Comparison of ENCODE assay signal across 28 mouse cellular contexts in genomic region chrX:142115779-142116178, GRCm38 (mm10).
"Had no signal": no experiment of that assay in that cellular context is flagged by ENCODE, and none has a peak within 500 bp of the region (broad histone marks: within the 10 kb centered on the region; RNA-seq: fewer than 3 reads in every experiment).

No protein-coding gene starts in this region.

- H3K27me3 ChIP-seq: heart, embryonic 12.5 days; liver, embryonic 15.5 days had no signal

- H3K9me3 ChIP-seq: heart, embryonic 10.5 days; heart, embryonic 12.5 days; hindbrain, embryonic 10.5 days; hindbrain, embryonic 12.5 days; intestine, embryonic 15.5 days; limb, embryonic 10.5 days; limb, embryonic 12.5 days; liver, embryonic 13.5 days; liver, embryonic 15.5 days had no signal

- H3K9ac ChIP-seq: heart, embryonic 12.5 days; hindbrain, embryonic 12.5 days; hindbrain, embryonic 14.5 days; intestine, embryonic 15.5 days; limb, embryonic 12.5 days; liver, embryonic 13.5 days; liver, embryonic 15.5 days had no signal

- H3K4me1 ChIP-seq: heart, embryonic 10.5 days; heart, embryonic 12.5 days; hindbrain, embryonic 10.5 days; hindbrain, embryonic 12.5 days; intestine, embryonic 15.5 days; limb, embryonic 10.5 days; limb, embryonic 12.5 days; liver, embryonic 13.5 days; liver, embryonic 15.5 days had no signal

- H3K4me3 ChIP-seq: gastrocnemius, adult 2 months; heart, embryonic 10.5 days; heart, embryonic 12.5 days; hindbrain, embryonic 10.5 days; hindbrain, embryonic 12.5 days; intestine, embryonic 15.5 days; layer of hippocampus, adult 2 months; left cerebral cortex, adult 2 months; limb, embryonic 10.5 days; limb, embryonic 12.5 days; liver, embryonic 13.5 days; liver, embryonic 15.5 days had no signal

- ATAC-seq: hindbrain, embryonic 16.5 days; inflammation-experienced regulatory T-cells, adult 6 months; intestine, embryonic 15.5 days; intestine, postnatal 0 days had no signal

- H3K4me2 ChIP-seq: heart, embryonic 12.5 days; hindbrain, embryonic 12.5 days; hindbrain, embryonic 14.5 days; intestine, embryonic 15.5 days; limb, embryonic 12.5 days; liver, embryonic 11.5 days; liver, embryonic 13.5 days; liver, embryonic 15.5 days had no signal

- DNase-seq: gastrocnemius, adult 2 months; gastrocnemius, postnatal 10 days; gastrocnemius, postnatal 25 days; heart, adult 18-20 months; heart, postnatal 10 days; heart, postnatal 4 days; kidney, adult 18-20 months; kidney, adult 8-10 months; kidney, postnatal 10 days; kidney, postnatal 25 days; kidney, postnatal 4 days; liver; liver, embryonic 13.5 days had no signal

- H3K27ac ChIP-seq: gastrocnemius, adult 2 months; heart, embryonic 10.5 days; hindbrain, embryonic 10.5 days; hindbrain, embryonic 12.5 days; hindbrain, embryonic 14.5 days; intestine, embryonic 15.5 days; layer of hippocampus, adult 2 months; left cerebral cortex, adult 2 months; limb, embryonic 10.5 days; limb, embryonic 12.5 days; liver, embryonic 13.5 days; liver, embryonic 15.5 days had no signal

- H3K36me3 ChIP-seq: heart, embryonic 10.5 days; heart, embryonic 12.5 days; hindbrain, embryonic 10.5 days; hindbrain, embryonic 12.5 days; intestine, embryonic 15.5 days; limb, embryonic 10.5 days; limb, embryonic 12.5 days; liver, embryonic 13.5 days; liver, embryonic 15.5 days had no signal
